Mouse (Mus musculus): ENCODE measurements around the gene Wasf2. TPM values are rescaled to one million over a fixed set of nuclear protein-coding genes. Genes with fewer than 3 reads are reported as not detected.

The Wasf2 gene
- polyA plus RNA-seq, 1 experiment from 2014 or later = 50.0 TPM

DNA sequence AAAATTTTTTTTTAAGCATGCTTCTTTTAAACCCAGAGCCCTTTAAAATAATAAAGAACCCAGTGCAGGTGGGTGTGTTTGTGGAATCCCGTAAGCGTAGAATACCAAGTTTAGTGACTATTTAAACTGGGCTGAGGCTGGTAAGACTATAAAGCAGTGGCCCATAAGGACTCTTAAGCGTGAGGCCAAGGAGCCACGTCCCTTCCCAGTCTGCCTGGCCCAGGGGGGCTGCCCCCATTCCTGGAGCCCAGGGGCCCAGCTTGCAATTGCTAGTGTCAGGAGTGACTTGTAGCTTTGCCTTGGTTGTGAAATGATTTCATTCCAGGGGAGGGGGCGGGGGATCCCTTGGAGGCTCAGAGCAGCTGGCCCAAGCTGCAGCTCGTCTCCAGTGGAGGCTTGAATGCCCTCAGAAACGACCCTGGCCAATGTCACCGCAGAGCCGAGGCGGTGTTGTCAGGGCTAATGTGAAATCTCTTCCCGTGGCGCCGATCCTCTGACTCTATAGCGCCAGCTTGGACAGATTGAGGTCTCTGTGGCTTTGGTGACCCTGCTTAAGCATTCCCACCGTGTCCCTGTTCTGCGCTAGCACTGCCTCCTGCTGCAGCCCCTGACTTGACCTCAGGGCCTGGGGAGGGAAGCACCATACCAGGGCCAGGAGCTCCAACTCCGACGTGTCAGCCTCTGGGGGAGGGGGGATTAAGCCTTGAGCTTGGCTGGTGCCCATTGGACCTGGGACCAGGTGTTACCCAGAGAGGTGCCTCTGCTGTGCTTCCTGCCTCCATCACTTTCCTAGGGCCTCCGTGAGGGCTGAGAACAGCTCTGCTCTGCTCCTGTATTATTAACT, 68.3 kb downstream of the Wasf2 start:
- Histone ChIP-seq H3K27ac (replicated peaks) (peak overlapping the region; percentile 82), H3K36me3 (peaks cover 22% of the 10 kb centered on the region), H3K4me1 (peaks cover 55% of the 10 kb centered on the region), H3K4me2 (replicated peaks) (0 out of 2 replicates have a peak overlapping the region, but pooled peaks have one; percentile 1), H3K27me3 (no peaks in the 10 kb centered on the region), H3K4me3 (no peak overlapping the region), H3K9ac (replicated peaks) (peak overlapping the region; percentile 8; the same call in 1 of the 2 replicates), H3K9me3 (no peaks in the 10 kb centered on the region)
- peak; percentile 57 for ATAC-seq (ENCODE audit: low FRiP score, low read depth)
- 13% methylated on average over 19 of the region's 19 CpGs for WGBS

DNA sequence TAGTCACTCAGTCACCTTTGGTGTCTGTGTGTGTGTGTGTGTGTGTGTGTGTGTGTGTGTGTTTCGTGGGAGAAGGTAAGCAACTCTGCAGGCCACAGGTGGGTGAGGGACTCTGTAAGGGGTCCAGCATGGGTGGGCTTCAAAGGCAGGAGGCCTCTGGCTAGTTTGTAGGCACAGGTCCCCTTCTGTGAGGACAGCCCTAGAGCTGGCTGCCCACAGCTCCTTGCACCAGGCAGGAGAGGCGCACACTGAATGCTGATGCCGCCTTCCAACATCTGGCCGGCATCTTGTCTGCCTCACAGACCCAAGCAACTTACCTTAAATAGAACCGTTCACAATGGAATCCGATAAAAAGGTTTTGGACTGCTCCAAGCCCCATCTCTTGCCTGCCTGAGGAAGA, 69.4 kb downstream of the Wasf2 start:
- H3K4me3 ChIP-seq = no peak overlapping the region
- no peak overlapping the region for H3K9ac ChIP-seq (replicated peaks)
- H3K4me1 ChIP-seq = peaks cover 63% of the 10 kb centered on the region
- peak overlapping the region; percentile 8; the same call in 1 of the 2 replicates for H3K27ac ChIP-seq (replicated peaks)
- H3K36me3 ChIP-seq = peaks cover 14% of the 10 kb centered on the region
- no peaks in the 10 kb centered on the region for H3K27me3 ChIP-seq
- WGBS = 76% methylated on average over 6 of the region's 6 CpGs
- ATAC-seq (ENCODE audit: low FRiP score, low read depth) = no peak
- H3K9me3 ChIP-seq = no peaks in the 10 kb centered on the region
- no peak overlapping the region for H3K4me2 ChIP-seq (replicated peaks)

DNA sequence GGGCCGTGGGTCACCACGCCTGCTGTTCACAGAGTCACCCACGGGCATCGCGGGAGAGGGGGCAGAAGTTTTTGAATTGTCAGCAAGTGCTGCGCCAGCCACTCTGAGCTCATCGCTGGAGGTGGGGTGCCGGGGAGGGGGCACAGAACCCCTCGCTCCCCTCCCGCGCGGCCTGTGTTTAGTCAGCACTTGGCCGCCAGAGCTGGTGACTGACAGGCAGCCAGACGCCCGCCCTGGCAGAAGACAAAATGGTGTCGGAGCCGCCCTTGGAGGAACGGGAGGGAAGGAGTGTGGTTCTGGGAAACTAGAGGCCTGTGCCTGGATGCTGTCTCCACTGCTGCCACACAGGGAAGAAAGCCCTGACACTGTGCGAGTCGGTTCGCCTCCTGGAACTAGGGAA, 70.0 kb downstream of the Wasf2 start:
- Histone ChIP-seq H3K4me1 (peaks cover 67% of the 10 kb centered on the region), H3K4me3 (no peak overlapping the region), H3K27ac (replicated peaks) (peak overlapping the region; percentile 8; the same call in 1 of the 2 replicates), H3K4me2 (replicated peaks) (no peak overlapping the region), H3K9ac (replicated peaks) (no peak overlapping the region), H3K9me3 (no peaks in the 10 kb centered on the region), H3K27me3 (no peaks in the 10 kb centered on the region), H3K36me3 (peaks cover 11% of the 10 kb centered on the region)
- WGBS = 55% methylated on average over 21 of the region's 21 CpGs
- no peak for ATAC-seq (ENCODE audit: low FRiP score, low read depth)

DNA sequence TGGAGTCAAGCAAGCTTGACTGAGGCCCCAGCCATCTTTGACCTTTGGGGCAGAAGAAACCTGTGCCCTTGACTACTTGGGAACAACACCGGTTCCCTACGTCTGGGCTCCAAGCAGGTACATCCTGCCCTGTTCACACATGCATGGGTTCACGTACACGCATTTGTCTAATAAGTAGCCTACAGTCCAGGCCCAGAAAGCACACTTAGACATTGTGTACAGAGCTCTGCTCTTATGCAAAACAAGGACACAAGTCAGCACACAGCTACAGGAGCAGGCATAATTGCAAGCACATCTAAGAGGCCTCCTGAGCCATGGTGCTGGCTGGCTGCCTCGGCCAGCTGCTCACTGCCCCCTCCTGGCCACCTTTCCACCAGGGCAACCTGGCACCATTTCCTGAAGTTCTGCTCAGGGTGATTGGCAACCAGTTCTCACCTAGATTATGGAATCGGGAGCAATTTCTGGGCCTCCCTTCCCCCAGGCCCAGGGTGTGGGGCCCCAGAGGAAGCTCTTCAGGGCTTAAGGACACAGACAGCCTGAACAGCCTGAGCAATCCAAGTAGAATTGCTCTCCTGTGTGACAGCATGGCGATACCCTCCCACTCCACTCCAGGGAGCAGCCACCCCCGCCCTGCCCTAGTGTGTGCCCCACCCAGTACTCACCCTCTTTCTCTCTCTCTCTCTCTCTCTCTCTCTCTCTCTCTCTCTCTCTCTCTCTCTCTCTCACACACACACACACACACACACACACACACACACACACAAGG, 70.9 kb downstream of the Wasf2 start:
- 76% methylated on average over 8 of the region's 8 CpGs for WGBS
- no peak overlapping the region for H3K4me2 ChIP-seq (replicated peaks)
- peaks cover 63% of the 10 kb centered on the region for H3K4me1 ChIP-seq
- no peak overlapping the region; the same call in 1 of the 2 replicates for H3K9ac ChIP-seq (replicated peaks)
- H3K27me3 ChIP-seq = no peaks in the 10 kb centered on the region
- no peak overlapping the region for H3K4me3 ChIP-seq
- no peak for ATAC-seq (ENCODE audit: low FRiP score, low read depth)
- H3K9me3 ChIP-seq = no peaks in the 10 kb centered on the region
- H3K27ac ChIP-seq (replicated peaks) = 0 out of 2 replicates have a peak overlapping the region, but pooled peaks have one; percentile 8
- peaks cover 3% of the 10 kb centered on the region for H3K36me3 ChIP-seq

DNA sequence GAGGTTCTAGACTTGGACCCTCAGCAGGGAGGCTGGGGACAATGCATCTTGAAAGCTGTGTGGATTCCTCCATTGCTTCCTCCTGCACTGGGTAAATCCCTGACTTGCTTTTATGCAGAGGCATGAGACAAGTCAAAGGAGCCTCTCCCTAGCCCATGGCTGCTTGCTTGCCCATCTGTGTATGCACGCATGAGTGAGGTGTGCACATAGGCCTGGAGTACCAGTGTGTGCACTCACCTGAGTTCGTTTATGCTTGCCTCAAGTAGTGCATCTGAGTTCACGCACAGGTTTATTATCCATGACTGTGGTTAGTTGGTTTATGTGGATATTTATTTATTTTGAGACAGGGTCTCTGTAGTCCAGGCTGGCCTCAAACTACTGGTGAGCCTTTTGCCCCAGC, 71.9 kb downstream of the Wasf2 start:
- peaks cover 53% of the 10 kb centered on the region for H3K4me1 ChIP-seq
- H3K4me2 ChIP-seq (replicated peaks) = no peak overlapping the region
- ATAC-seq (ENCODE audit: low FRiP score, low read depth) = no peak
- 95% methylated on average over 3 of the region's 3 CpGs for WGBS
- no peaks in the 10 kb centered on the region for H3K27me3 ChIP-seq
- no peak overlapping the region for H3K4me3 ChIP-seq
- H3K36me3 ChIP-seq = no peaks in the 10 kb centered on the region
- no peaks in the 10 kb centered on the region for H3K9me3 ChIP-seq
- H3K9ac ChIP-seq (replicated peaks) = no peak overlapping the region
- H3K27ac ChIP-seq (replicated peaks) = no peak overlapping the region

DNA sequence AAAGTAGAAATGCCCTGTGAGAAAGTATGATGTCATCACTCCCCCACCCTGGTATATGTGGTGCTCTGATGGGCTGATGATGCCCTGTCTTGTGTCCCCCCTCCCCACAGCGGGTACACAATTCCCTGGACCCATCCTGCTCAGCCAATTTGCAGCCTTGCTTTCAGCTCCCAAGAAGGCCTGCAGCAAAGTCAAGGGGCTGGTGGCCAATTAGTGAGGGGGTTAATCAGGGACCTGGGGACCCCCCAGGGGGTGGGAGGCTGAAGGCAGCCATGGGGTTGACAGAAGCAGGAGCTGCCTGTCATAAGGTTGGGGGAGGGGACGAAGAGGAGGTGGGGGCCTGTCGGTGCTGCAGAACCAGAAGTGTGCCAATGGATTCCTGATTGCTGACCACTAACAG, 73.3 kb downstream of the Wasf2 start:
- Histone ChIP-seq H3K9ac (replicated peaks) (no peak overlapping the region), H3K4me2 (replicated peaks) (no peak overlapping the region), H3K9me3 (no peaks in the 10 kb centered on the region), H3K27me3 (no peaks in the 10 kb centered on the region), H3K36me3 (no peaks in the 10 kb centered on the region), H3K27ac (replicated peaks) (no peak overlapping the region), H3K4me3 (no peak overlapping the region), H3K4me1 (peaks cover 39% of the 10 kb centered on the region)
- ATAC-seq (ENCODE audit: low FRiP score, low read depth) = no peak
- 81% methylated on average over 3 of the region's 3 CpGs for WGBS

DNA sequence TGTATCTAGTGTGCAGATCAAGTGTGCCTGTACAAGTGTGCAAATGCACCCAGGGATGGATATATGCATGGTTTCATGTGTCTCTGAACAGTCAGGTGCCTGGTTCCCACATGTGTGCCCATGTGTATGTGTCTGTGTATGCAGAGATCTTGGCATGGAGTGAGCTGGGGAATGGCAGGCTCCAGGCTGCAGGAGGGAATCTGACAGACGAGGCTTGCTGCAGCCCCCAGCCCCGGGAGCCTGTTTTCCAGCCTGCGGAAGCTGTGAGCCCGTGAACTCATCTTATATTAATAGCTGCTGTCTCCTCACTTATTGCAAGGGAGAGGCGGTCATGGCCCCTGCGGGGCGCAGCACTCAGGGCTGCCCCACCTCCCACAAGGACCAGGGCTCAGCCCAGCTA, 74.1 kb downstream of the Wasf2 start:
- Histone ChIP-seq H3K4me2 (replicated peaks) (no peak overlapping the region), H3K4me1 (peaks cover 33% of the 10 kb centered on the region), H3K9me3 (no peaks in the 10 kb centered on the region), H3K4me3 (no peak overlapping the region), H3K36me3 (no peaks in the 10 kb centered on the region), H3K27me3 (no peaks in the 10 kb centered on the region; the same call in 1 of the 2 replicates), H3K9ac (replicated peaks) (no peak overlapping the region), H3K27ac (replicated peaks) (peak overlapping the region; percentile 43)
- 42% methylated on average over 7 of the region's 7 CpGs for WGBS
- no peak for ATAC-seq (ENCODE audit: low FRiP score, low read depth)

DNA sequence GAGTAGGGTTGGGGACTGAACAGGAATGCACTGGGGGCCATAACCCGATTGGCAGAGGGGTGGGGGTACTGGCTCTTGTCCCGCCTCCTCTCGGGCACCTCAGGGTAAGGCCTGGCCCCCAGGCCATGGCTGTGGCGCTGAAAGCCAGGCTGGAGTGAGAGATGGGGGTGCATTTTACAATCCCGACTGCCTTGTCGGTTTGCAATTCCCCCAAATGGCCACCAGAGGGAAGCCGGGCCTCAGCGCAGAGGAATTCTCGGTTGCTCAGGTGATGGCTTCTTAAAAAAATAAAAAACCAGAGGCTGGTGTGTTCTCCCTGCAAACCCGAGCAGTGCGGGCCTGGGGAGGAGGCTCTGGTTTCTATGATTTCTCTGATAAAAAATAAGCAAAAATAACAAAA, 79.1 kb downstream of the Wasf2 start:
- Histone ChIP-seq H3K4me1 (peaks cover 31% of the 10 kb centered on the region), H3K27me3 (peaks cover 43% of the 10 kb centered on the region), H3K4me2 (replicated peaks) (no peak overlapping the region), H3K9me3 (no peaks in the 10 kb centered on the region), H3K36me3 (no peaks in the 10 kb centered on the region), H3K9ac (replicated peaks) (no peak overlapping the region), H3K27ac (replicated peaks) (no peak overlapping the region), H3K4me3 (no peak overlapping the region)
- ATAC-seq (ENCODE audit: low FRiP score, low read depth) = no peak
- 3% methylated on average over 11 of the region's 11 CpGs for WGBS

DNA sequence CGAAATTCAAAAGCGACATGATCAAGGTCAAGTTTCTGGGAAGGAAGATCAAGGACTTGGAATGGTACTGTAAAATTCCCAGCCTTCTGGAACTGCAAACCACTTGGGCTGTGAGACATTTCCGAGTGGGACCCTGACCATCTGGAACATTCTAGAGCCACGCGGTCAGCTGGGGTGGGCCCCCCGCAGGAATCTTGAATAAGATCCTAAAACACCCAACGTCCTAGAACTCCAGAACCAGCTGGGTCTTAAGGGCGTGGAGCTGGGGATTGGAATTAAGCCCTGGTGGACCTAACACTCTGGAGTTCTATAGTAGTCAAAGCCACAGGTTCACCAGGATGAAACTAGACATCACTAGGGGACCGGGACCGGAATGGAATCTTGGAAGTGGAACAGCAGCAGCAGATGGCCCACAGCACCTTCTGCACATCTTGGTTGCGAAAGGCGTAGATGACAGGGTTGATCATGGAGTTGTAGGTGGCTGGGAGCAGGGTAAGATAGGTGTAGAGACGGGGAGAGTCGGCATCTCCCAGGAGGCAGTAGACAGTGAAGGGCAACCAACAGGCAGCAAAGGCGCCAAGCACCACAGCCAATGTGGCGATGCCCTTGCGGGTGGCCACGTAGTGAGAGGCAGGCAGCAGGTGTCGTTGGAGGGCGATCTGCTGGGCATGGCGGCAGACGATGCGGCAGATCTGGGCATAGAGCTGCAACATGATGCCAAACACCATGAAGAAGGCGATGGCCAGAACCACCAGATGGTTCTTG, 79.9 kb downstream of the Wasf2 start:
- Histone ChIP-seq H3K4me1 (peaks cover 23% of the 10 kb centered on the region), H3K4me2 (replicated peaks) (no peak overlapping the region), H3K9ac (replicated peaks) (no peak overlapping the region), H3K36me3 (no peaks in the 10 kb centered on the region), H3K27ac (replicated peaks) (no peak overlapping the region), H3K9me3 (no peaks in the 10 kb centered on the region), H3K4me3 (no peak overlapping the region), H3K27me3 (peaks cover 51% of the 10 kb centered on the region)
- ATAC-seq (ENCODE audit: low FRiP score, low read depth) = no peak
- 91% methylated on average over 24 of the region's 24 CpGs for WGBS

DNA sequence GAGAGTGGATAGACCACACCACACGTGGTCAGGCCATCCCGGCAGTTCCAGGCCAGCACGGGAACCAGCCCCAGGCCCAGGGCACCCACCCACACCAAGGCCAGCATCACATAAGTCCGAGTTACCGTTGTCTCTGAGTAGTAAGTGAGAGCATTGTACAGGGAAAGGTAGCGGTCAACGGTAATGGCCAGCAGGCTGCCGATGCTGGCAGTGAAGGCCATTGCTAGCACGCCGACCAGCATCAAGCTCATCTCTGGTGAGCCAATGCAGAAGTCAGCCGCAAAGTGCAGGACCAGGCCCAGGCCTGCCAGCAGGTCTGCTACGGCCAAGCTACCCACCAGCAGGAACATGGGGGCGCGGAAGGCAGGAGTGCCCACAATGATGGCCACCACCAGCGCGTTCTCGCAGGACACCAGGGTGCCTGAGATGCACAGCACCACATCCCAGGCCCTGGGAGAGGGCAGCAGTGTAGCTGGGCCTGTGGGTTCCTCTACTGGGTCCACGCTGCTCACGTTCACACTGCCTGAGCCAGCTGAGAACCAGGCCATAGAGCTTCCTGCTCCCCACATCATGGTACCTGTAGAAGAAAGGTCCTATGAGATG, 80.6 kb downstream of the Wasf2 start:
- Histone ChIP-seq H3K4me3 (no peak overlapping the region), H3K9me3 (no peaks in the 10 kb centered on the region), H3K4me2 (replicated peaks) (no peak overlapping the region), H3K9ac (replicated peaks) (no peak overlapping the region), H3K36me3 (no peaks in the 10 kb centered on the region), H3K27me3 (peaks cover 55% of the 10 kb centered on the region), H3K27ac (replicated peaks) (no peak overlapping the region), H3K4me1 (peaks cover 23% of the 10 kb centered on the region)
- no peak for ATAC-seq (ENCODE audit: low FRiP score, low read depth)
- 90% methylated on average over 19 of the region's 19 CpGs for WGBS

DNA sequence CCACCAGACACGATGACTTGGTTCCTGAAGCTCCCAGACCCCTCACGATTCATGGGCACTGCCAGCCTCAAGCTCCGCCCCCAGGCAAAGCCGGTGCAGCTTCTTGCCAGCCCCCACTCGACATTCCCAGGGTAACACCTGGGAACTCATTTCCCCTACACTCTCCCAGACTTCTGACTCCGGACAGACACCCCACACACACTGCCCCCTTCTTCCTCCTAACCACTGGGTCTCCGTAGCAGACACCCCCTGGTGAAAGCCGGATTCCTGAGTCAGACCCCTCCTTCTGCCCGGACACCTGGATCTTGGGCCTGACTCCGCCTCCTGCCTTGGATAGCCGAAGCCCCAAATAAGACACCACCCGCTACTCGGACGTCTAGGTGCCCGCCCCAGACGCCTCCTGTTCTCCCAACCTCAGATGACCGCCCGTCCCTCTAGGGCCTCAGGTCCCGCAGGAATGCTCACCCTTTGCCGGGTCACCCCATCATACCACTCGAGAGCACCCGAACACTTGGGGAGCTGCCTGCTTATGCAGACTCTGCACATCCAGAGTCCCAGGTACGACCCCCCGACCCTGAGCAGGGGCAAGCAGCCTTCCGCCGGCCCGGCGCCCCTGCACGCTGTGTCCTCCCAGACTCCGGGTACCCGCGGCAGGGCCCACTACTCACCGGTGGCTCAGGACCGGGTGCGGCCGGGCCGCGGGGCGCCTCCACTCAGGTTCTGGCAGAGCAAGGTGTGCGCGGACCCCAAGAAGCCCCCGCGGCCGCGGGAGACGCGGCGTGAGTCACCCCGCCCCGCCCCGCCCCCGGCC, 81.7 kb downstream of the Wasf2 start, which contains the start of the genes Cd164l2 and Gpr3:
Gene Cd164l2 (plus strand): TSS at position 381 of the 811 bp plus-strand sequence.
Gene Gpr3 (minus strand): TSS at position 786 of the 811 bp plus-strand sequence.
- H3K9me3 ChIP-seq = no peaks in the 10 kb centered on the region
- peak within 1 kb of the TSS; percentile 70 for H3K4me3 ChIP-seq
- 2% methylated on average over 52 of the region's 52 CpGs for WGBS
- no peak within 1 kb of the TSS for H3K27ac ChIP-seq (replicated peaks)
- peak within 1 kb of the TSS; percentile 62 for H3K9ac ChIP-seq (replicated peaks)
- peak; percentile 63 for ATAC-seq (ENCODE audit: low FRiP score, low read depth)
- H3K4me2 ChIP-seq (replicated peaks) = peak within 1 kb of the TSS; percentile 95
- H3K27me3 ChIP-seq = peaks cover 59% of the 10 kb centered on the region
- H3K36me3 ChIP-seq = no peaks in the 10 kb centered on the region
- peaks cover 23% of the 10 kb centered on the region for H3K4me1 ChIP-seq
